Mouse (Mus musculus) brain, embryonic 14.5 days (tissue): Measurements from ENCODE around the gene Ctsd.

Experiments
- CTCF ChIP-seq: fragments of 200-500 bp; IDR thresholded peaks from 2 replicates; pipeline ENCODE4 v1.5.1; 2012; ENCODE audit warnings: inconsistent platforms, mild to moderate bottlenecking, moderate library complexity, borderline replicate concordance; ENCODE audit not compliant: insufficient read depth, insufficient read length; ENCODE audit errors: extremely low read depth
- POLR2A ChIP-seq: fragments of 200-500 bp; IDR thresholded peaks from 2 replicates; pipeline ENCODE4 v1.6.1; 2012; ENCODE audit warnings: mild to moderate bottlenecking, inconsistent platforms, borderline replicate concordance; ENCODE audit not compliant: poor library complexity, insufficient read depth, insufficient read length, severe bottlenecking; ENCODE audit errors: extremely low read depth

- TF ChIP-seq POLR2A, result no peak
- TF ChIP-seq CTCF, result no peak
Measured at GRCm38 (mm10) chr7:142370937-142371336, 16.9 kb downstream of the Ctsd start.
